Mouse (Mus musculus) stomach, embryonic 16.5 days (tissue): Measurements from ENCODE around the gene Astl. TPM values are rescaled to one million over a fixed set of nuclear protein-coding genes. Genes with fewer than 3 reads are reported as not detected.

Experiments
- ATAC-seq: fragments of 200-750 bp; cut with Nextera tagmentation; 2 replicates; pipeline ENCODE4 v1.8.0; 2017; ENCODE audit warnings: moderate number of reproducible peaks, moderate TSS enrichment; ENCODE audit not compliant: insufficient read depth, low FRiP score
- H3K27ac ChIP-seq: fragments of 300-500 bp; sonication (generic); 2 replicates; pipeline ENCODE4 v1.5.1; 2014; ENCODE audit warnings: low read length
- H3K27me3 ChIP-seq: fragments of 300-500 bp; sonication (generic); 2 replicates; pipeline ENCODE4 v1.6.1; 2014; ENCODE audit warnings: low read length, control low read depth, mixed read lengths; ENCODE audit not compliant: control insufficient read depth, insufficient read depth
- H3K36me3 ChIP-seq: fragments of 300-500 bp; sonication (generic); 2 replicates; pipeline ENCODE4 v1.6.1; 2014; ENCODE audit warnings: low read length; ENCODE audit not compliant: control insufficient read depth, insufficient read depth
- H3K4me1 ChIP-seq: fragments of 300-500 bp; sonication (generic); 2 replicates; pipeline ENCODE4 v1.6.1; 2014; ENCODE audit warnings: low read length, control low read depth, mixed read lengths; ENCODE audit not compliant: control insufficient read depth, insufficient read depth
- H3K4me2 ChIP-seq: fragments of 300-500 bp; sonication (generic); 2 replicates; pipeline ENCODE4 v1.6.1; 2014; ENCODE audit warnings: low read depth, low read length, mixed read lengths
- H3K4me3 ChIP-seq: fragments of 300-500 bp; sonication (generic); replicated peaks from 2 replicates; pipeline ENCODE4 v1.5.1; 2014; ENCODE audit warnings: mild to moderate bottlenecking, low read length
- H3K9ac ChIP-seq: fragments of 300-500 bp; sonication (generic); 2 replicates; pipeline ENCODE4 v1.6.1; 2014; ENCODE audit warnings: low read length
- H3K9me3 ChIP-seq: fragments of 300-500 bp; sonication (generic); replicated peaks from 2 replicates; pipeline ENCODE4 v1.6.1; 2016; ENCODE audit warnings: low read length, control low read depth; ENCODE audit not compliant: control insufficient read depth
- WGBS: fragments of 180-500 bp; shearing (Covaris S2); extraction: QIAGEN DNeasy Blood & Tissue Kit; methylation state at CpG from one replicate; pipeline ENCODE4 v1.1.7; 2014; 5-methylcytosine and 5-hydroxymethylcytosine counted together
- polyA plus RNA-seq: library from polyadenylated mRNA; unstranded; fragments of >200 nt; fragmentation: Nextera tagmentation; extraction: Ambion mirVana; gene quantifications from 2 replicates; pipeline ENCODE4 v1.2.1, GENCODE M21; 2015

The Astl gene
- polyA plus RNA-seq, 1 experiment from 2014 or later, result not detected

- no peaks in the 10 kb centered on the region for H3K9me3 ChIP-seq
- H3K27me3 ChIP-seq, result peaks cover 20% of the 10 kb centered on the region
- H3K27ac ChIP-seq, result no peak overlapping the region
- WGBS, result 60% methylated on average over 5 of the region's 5 CpGs
- H3K4me3 ChIP-seq, result no peak overlapping the region
- no peak overlapping the region for H3K4me2 ChIP-seq
- H3K9ac ChIP-seq, result no peak overlapping the region
- H3K4me1 ChIP-seq, result peaks cover 4% of the 10 kb centered on the region; the same call in 1 of the 2 replicates
- no peaks in the 10 kb centered on the region for H3K36me3 ChIP-seq
- no peak for ATAC-seq
Observed at GRCm38 (mm10) chr2:127333945-127334603, 4.4 kb upstream of the Astl start.

DNA sequence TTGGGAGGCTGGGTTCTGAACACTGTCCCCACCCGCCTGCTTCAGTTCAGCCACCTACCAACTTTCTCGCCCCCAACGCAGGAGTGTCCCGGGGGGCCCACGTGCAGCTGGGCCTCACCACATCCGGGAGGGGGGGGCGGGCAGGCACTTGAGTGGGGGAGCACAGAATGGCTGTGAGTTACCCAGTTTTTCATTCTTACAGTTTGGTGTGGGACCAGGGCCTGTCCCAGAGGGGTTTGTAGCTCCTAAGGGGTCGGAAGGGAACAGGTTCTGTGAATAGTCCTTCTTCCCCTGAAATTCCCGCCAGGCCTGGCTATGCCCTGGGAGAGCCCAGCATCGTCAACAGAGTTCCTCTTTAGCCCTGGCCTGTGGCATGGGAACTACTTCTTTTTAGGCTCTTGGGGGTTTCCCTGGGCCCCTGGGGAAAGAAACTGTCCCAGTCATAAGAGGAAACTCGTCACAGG is 3.3 kb upstream of the Astl start:
- no peak for ATAC-seq
- 44% methylated on average over 11 of the region's 11 CpGs for WGBS
- no peaks in the 10 kb centered on the region for H3K36me3 ChIP-seq
- no peak overlapping the region for H3K4me3 ChIP-seq
- H3K4me2 ChIP-seq, result peak overlapping the region; percentile 93
- H3K4me1 ChIP-seq, result peaks cover 4% of the 10 kb centered on the region; the same call in 1 of the 2 replicates
- H3K9me3 ChIP-seq, result no peaks in the 10 kb centered on the region
- no peak overlapping the region for H3K27ac ChIP-seq
- peaks cover 20% of the 10 kb centered on the region for H3K27me3 ChIP-seq
- no peak overlapping the region for H3K9ac ChIP-seq

- peak within 1 kb of the TSS; percentile 93 for H3K4me2 ChIP-seq
- H3K4me3 ChIP-seq, result peak within 1 kb of the TSS; percentile 58
- H3K36me3 ChIP-seq, result no peaks in the 10 kb centered on the region
- 1% methylated on average over 70 of the region's 76 CpGs for WGBS
- peak within 1 kb of the TSS; percentile 70 for H3K9ac ChIP-seq
- peak; percentile 84 for ATAC-seq
- peaks cover 4% of the 10 kb centered on the region; the same call in 1 of the 2 replicates for H3K4me1 ChIP-seq
- H3K9me3 ChIP-seq, result no peaks in the 10 kb centered on the region
- H3K27ac ChIP-seq, result no peak within 1 kb of the TSS; the same call in 1 of the 2 replicates
- peaks cover 20% of the 10 kb centered on the region for H3K27me3 ChIP-seq
Observed at GRCm38 (mm10) chr2:127335767-127336496, 2.5 kb upstream of the Astl start, which contains the start of gene Dusp2. Dusp2 (plus strand) TSS chr2:127336159.

- 3% methylated on average over 31 of the region's 33 CpGs for WGBS
- H3K4me2 ChIP-seq, result peak overlapping the region; percentile 93
- H3K4me1 ChIP-seq, result peaks cover 4% of the 10 kb centered on the region; the same call in 1 of the 2 replicates
- H3K9me3 ChIP-seq, result no peaks in the 10 kb centered on the region
- H3K9ac ChIP-seq, result peak overlapping the region; percentile 70
- no peaks in the 10 kb centered on the region for H3K36me3 ChIP-seq
- H3K4me3 ChIP-seq, result peak overlapping the region; percentile 58
- H3K27me3 ChIP-seq, result peaks cover 20% of the 10 kb centered on the region
- ATAC-seq, result no peak
- no peak overlapping the region; the same call in 1 of the 2 replicates for H3K27ac ChIP-seq
Observed at GRCm38 (mm10) chr2:127336497-127336832, 2.0 kb upstream of the Astl start.

- Histone ChIP-seq H3K9ac (peak overlapping the region; percentile 70; the same call in 1 of the 2 replicates), H3K9me3 (no peaks in the 10 kb centered on the region), H3K4me1 (peaks cover 4% of the 10 kb centered on the region; the same call in 1 of the 2 replicates), H3K36me3 (no peaks in the 10 kb centered on the region), H3K27me3 (peaks cover 20% of the 10 kb centered on the region), H3K27ac (no peak overlapping the region), H3K4me3 (peak overlapping the region; percentile 58), H3K4me2 (peak overlapping the region; percentile 93)
- ATAC-seq, result no peak
- 47% methylated on average over 5 of the region's 5 CpGs for WGBS
Observed at GRCm38 (mm10) chr2:127336885-127337284, 1.6 kb upstream of the Astl start.

DNA sequence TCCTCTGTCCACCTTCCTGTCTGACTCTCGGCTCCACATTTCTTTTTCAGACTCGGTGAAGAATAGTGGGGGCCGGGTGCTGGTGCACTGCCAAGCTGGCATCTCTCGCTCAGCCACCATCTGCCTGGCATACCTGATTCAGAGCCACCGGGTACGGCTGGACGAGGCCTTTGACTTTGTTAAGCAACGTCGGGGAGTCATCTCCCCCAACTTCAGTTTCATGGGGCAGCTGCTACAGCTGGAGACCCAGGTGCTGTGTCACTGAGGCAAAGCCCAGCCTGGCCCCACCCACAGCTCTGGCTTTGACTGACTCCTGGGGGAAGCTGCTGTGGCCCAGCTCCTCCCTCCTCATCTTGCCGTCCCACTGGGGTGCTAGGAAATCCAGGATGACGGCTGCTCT is 908 bp upstream of the Astl start:
- ATAC-seq, result no peak
- Histone ChIP-seq H3K4me3 (peak overlapping the region; percentile 58), H3K27me3 (peaks cover 20% of the 10 kb centered on the region), H3K4me2 (0 out of 2 replicates have a peak overlapping the region, but pooled peaks have one; percentile 93), H3K27ac (no peak overlapping the region), H3K36me3 (no peaks in the 10 kb centered on the region), H3K9ac (no peak overlapping the region), H3K9me3 (no peaks in the 10 kb centered on the region), H3K4me1 (peaks cover 4% of the 10 kb centered on the region; the same call in 1 of the 2 replicates)
- 64% methylated on average over 11 of the region's 11 CpGs for WGBS

DNA sequence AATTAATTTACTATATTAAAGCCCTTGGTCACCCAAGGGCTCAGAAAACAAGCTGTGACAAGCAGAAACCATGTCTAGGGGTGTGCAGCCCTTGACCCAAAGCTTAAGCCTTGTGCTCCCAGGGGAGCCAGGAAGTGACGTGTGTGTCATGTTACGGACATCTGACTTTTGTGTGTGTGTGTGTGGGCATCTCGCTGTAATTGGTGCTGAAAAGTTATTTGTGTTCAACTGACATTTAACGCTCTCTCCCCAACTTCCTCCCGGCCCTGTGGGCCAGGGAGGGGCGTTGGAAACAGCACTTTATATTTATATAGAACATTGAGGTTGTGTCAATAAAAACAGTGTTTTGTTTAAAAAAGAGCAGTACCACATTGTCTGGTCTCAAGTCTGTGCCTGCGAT is 427 bp upstream of the Astl start:
- H3K4me1 ChIP-seq, result peaks cover 4% of the 10 kb centered on the region; the same call in 1 of the 2 replicates
- H3K36me3 ChIP-seq, result no peaks in the 10 kb centered on the region
- no peak overlapping the region for H3K9ac ChIP-seq
- H3K27me3 ChIP-seq, result peaks cover 20% of the 10 kb centered on the region
- no peak for ATAC-seq
- H3K27ac ChIP-seq, result no peak overlapping the region
- H3K4me2 ChIP-seq, result no peak overlapping the region
- H3K9me3 ChIP-seq, result no peaks in the 10 kb centered on the region
- no peak overlapping the region for H3K4me3 ChIP-seq
- 46% methylated on average over 7 of the region's 7 CpGs for WGBS

DNA sequence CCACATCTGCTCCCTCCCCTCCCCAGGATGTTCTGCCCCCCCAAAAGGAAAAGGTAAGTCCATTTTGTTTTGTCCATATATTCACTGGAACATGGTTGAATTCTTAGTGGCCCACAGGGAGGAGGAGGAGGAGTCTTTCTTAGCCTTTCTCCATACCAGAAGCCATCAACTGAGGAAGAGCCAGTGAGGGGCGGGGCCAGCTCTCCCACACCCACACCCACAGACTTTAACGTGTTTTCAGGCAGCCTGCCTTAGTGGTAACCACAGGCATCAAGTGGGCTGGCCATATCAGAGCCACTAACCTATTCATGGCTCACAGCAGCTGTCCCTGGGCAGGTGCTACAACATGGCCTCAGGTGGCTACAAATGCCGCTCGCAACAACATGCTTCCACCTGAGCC is 394 bp downstream of the Astl start:
- Histone ChIP-seq H3K4me2 (no peak overlapping the region), H3K27ac (no peak overlapping the region), H3K36me3 (no peaks in the 10 kb centered on the region), H3K9me3 (no peaks in the 10 kb centered on the region), H3K4me3 (no peak overlapping the region), H3K4me1 (peaks cover 4% of the 10 kb centered on the region; the same call in 1 of the 2 replicates), H3K9ac (no peak overlapping the region), H3K27me3 (peaks cover 20% of the 10 kb centered on the region)
- WGBS, result 67% methylated on average over 4 of the region's 4 CpGs
- no peak for ATAC-seq

- no peak for ATAC-seq
- WGBS, result 74% methylated on average over 6 of the region's 6 CpGs
- no peak overlapping the region for H3K9ac ChIP-seq
Observed at GRCm38 (mm10) chr2:127339262-127339661, 823 bp downstream of the Astl start.

More at GRCm38 (mm10) chr2:127339262-127339661, 823 bp downstream of the Astl start:
- Histone ChIP-seq H3K9me3 (no peaks in the 10 kb centered on the region), H3K4me2 (no peak overlapping the region), H3K4me1 (peaks cover 4% of the 10 kb centered on the region; the same call in 1 of the 2 replicates), H3K27me3 (peaks cover 20% of the 10 kb centered on the region), H3K27ac (no peak overlapping the region), H3K36me3 (no peaks in the 10 kb centered on the region), H3K4me3 (no peak overlapping the region)
